Mouse (Mus musculus): ENCODE results near the gene Trp53i11.

Trp53i11 gene

DNA sequence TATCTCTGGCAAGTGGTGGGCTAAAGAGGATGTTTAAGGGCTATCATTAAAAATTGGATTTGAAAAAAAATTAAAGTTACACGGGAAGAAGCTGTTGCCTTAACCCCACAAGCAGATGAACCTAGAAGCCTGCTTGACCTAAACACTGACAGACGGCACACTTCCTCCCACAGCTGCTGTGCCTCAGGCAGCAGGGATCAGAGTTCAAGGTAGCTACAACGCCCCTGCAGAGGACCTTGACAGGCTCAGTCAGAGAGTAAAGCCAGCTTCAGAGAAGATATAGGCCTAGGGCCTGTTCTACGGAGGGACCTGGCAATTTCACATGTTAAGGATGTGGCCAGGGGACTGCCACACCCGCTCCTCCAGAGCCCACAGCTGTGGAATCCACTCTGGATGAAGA lies 14.9 kb upstream of the Trp53i11 start:
- no peak for DNase-seq

DNA sequence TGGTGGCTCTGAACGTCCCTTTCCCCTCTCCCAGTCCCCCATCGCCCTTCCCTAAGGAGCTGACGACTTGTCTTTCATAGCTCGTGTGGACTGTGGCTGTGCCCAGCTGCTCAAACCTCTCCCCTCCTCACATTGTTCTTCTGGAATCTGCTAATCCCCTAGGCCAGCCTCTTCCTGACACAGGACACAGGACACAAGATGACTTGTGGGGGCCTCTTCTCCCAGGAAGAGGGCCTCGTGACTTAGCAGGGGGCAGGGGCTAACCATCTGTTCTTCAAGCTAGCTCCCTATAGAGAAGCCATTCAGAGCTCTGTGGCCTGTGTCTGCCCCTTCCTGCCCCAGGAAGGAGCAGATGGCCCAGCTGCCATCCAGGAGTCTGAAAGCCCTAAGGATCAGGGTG lies 13.2 kb upstream of the Trp53i11 start:
- DNase-seq, result no peak

- DNase-seq, result no peak
Measured at GRCm38 (mm10) chr2:93175278-93175677, 12.1 kb upstream of the Trp53i11 start.

DNA sequence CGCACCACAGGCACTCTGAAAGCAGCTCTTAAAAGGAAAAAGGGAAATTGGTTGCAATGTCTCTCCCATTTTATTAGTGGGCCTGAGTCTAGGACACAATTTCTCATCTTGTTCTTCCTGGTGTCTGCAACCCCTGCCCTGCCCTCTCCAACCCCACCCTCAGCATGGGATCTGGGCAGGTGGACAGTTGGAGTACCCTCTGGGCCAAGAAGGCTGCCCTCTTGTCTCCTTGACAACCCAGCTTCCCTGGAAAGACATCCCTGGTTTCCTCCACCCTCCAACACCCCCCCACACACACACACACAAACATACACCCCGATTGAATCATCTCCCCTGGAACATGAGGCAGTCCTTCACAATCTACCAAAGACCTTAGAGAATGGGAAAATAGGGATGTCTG lies 11.6 kb upstream of the Trp53i11 start:
- DNase-seq, result no peak

DNA sequence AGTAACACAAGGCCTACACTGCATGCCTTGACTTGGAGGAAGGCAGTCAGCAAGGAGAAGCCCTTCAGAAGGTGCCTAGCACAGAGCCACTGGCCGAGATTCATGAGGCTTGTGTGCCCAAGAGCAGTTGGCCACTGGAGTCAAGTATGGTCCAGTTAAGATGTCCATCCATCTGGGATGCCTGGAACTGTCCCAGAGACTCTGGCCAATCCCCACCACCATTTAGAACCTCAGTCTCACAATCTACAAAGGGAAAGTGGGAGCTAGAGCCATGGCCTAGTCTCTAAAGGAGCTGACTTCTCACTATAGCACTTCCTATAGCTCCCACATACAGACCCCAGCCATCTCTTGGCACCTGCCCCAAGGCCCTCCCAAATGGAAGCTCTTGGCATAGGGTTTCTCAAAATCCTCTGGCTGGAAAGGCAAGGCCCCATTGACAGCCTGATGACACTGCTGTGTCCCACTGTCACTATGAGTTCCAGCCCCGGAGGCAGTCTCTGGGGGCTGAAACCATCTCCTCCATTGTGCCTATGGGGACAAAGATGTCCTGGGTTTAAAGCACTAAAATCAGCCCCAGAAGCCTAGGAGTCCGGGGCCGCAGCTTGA lies 11.1 kb upstream of the Trp53i11 start:
- DNase-seq, result peak; percentile 77 to 80

- DNase-seq, result peak; percentile 76 to 88
Measured at GRCm38 (mm10) chr2:93176871-93177667, 10.3 kb upstream of the Trp53i11 start.

- DNase-seq, result peak; percentile 62 to 65
Measured at GRCm38 (mm10) chr2:93177668-93178312, 9.6 kb upstream of the Trp53i11 start.

DNA sequence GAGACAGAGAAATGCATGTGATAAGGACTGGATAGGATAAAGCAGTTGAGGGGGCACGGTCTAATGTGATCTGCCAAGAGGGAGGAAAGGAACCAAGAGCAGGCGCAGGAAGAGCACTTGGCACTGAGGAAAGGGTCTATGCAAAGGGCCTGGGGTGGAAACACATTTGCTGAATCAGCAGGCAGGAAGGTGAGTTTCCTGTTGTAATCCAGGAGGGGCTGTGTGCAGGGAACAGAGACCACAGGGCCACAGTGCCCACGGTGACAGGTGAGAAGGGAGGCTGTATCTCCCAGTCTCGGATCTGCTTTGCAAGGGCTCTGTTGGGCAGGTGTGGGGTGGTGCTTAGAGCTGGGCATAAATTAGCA lies 9.1 kb upstream of the Trp53i11 start:
- DNase-seq, result no peak

- no peak for DNase-seq
Measured at GRCm38 (mm10) chr2:93179603-93180002, 7.7 kb upstream of the Trp53i11 start.

- DNase-seq, result peak in 1 of 2 experiments; percentile 61
Measured at GRCm38 (mm10) chr2:93180077-93180844, 7.1 kb upstream of the Trp53i11 start.

- no peak for DNase-seq
Measured at GRCm38 (mm10) chr2:93182859-93183258, 4.5 kb upstream of the Trp53i11 start.

DNA sequence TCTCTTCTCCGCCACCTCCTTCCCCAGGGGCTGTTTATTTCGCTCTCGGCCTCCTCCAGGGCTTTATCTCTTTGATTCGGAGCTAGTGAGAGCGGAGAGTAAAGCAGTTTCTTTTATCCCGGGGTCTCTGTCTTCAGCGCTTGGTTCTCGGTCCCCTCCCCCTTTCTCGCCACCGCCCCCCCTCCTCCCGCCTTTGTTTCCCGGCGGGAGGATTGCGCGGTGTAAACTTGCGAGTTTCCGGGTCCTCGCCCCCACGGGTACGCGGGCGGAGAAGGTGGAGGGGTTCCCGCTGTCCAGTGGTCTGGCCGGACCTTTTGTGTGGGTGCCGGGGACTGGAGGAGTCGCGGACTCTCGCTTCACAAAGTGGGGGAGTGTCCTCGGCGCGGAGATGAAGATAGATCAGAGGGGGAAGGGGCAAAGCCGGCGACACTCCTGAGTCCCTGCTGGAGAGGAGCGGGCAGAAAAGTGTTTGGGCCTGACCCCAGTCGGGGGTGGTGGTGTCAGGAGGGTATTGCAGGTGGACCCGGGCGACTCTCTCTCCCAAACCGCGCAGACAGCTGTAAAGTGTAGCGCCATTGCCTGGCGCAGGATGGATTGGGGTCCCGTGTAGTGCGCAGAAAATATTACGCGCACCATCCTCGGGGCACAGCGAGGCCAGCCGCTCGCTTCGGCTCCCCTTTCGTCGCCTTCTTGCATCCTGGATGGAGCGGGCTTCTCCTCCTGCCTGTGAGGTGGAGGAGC lies 842 bp downstream of the Trp53i11 start:
- DNase-seq, result peak; percentile 52 to 56

DNA sequence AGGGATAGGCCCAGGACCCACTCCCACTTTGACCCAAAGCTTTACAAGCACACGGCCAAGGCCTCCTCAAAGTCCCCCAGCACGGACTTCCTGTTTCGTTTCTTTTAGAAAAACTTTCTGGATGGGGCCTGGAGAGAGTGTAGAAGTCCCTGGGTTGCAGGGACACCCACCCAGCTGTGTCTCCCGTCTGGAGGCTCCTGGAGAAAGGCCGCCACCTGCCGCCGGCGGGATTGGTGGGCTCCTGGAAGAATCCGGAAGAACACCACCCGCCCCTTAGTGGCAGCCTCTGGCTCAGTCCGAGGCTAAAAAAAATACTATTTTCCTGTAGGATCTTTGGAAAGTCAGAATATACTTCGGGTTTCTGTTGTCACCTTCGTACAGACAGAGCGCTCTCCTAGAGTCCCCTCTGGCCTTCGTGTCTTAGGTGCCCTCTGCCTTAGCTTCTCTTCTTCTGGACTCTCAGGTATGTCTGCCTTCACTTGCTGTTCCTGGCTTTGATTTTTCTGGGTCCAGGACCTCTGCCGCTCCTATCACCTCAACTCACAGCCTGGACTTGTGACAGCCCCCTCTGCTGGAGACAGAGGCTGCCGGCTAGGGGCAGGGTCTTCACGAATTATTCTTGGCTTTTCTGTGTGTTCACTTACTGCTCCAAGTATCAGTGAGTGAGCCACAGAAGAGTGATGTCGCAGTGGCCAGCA lies 1.6 kb downstream of the Trp53i11 start:
- peak; percentile 67 to 72 for DNase-seq

- peak in 1 of 2 experiments; percentile 23 for DNase-seq
Measured at GRCm38 (mm10) chr2:93190771-93191487, 3.6 kb downstream of the Trp53i11 start.

GRCm38 (mm10) chr2:93191488-93192181 lies 4.3 kb downstream of the Trp53i11 start:
- no peak for DNase-seq

- peak in 1 of 2 experiments; percentile 16 for DNase-seq
Measured at GRCm38 (mm10) chr2:93192182-93192560, 4.8 kb downstream of the Trp53i11 start.

GRCm38 (mm10) chr2:93192671-93193080 lies 5.3 kb downstream of the Trp53i11 start:
- DNase-seq, result peak in 1 of 2 experiments; percentile 16

GRCm38 (mm10) chr2:93193806-93194205 lies 6.5 kb downstream of the Trp53i11 start:
- no peak for DNase-seq

DNA sequence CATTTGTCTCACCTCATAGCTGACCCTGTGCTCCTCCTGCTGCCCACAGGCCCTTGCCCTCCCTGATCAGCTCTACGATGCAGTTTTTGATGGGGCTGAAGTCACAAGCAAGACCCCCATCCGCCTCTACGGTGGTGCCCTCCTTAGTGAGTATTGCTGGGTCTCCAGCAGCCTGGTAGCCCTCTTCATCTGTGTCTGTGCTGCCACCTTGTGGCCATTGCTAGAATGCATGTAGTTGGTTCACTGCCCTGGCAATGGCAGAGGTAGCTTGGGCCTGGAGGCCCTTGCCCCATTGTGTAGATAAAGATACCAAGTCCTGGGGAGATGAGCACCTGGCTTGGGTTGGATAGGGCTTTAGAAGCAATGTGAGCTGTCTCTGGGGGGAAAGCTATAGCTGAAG lies 11.5 kb downstream of the Trp53i11 start:
- peak; percentile 99 to 100 for DNase-seq

- DNase-seq, result peak; percentile 77 to 79
Measured at GRCm38 (mm10) chr2:93199531-93199974, 12.2 kb downstream of the Trp53i11 start.

All from cerebellum, postnatal 14 days (tissue).